Mouse (Mus musculus) spleen, postnatal 36 days (tissue): ENCODE measurements around the gene Eva1c.

Experiments
- DNase-seq, 2 experiments: peaks; one replicate each; pipeline ENCODE4 v3.0.0; 2022; ENCODE audit warnings: low spot score in 2 of 2, mixed read lengths in 1 of 2

Gene Eva1c

DNA sequence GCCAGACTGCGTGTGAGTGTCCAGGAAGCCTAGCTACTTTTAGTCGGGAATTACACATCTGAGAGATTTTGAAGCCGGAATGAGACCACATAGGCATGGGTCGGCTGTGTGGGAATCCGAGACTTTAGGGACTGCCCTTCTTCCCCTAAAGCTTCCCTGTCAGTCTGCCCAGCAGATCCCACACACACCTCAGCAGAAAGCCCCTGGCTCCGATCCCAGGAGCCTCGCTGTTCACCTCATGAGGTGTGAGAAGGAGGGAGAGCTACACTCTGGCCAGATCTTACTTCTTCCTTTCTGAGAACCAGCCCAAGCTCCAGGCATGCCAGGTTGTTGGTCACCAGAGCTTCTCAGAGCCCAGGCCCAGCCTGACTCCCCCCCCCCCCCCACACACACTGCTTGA lies 38.2 kb downstream of the Eva1c start:
- no peak for DNase-seq

- no peak for DNase-seq
Measured at GRCm38 (mm10) chr16:90865652-90866051, 39.1 kb downstream of the Eva1c start.

- no peak for DNase-seq
Measured at GRCm38 (mm10) chr16:90868129-90868528, 41.6 kb downstream of the Eva1c start.

DNA sequence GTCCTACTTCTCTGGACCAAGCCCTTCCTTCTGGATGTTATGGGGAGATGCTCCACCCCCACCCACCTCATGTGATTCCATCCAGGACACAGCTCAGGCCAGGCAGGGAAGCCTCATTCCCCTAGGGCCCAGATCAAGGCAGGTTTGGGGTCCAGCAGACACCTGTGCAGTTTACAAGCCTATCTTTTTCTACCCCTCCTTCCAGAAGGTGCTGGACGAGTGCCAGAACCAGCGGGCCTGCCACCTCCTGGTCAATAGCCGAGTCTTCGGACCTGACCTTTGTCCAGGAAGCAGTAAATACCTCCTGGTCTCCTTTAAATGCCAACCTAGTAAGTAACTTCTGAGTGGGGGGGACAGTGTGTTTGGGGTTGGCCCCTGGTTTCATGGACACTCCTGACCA lies 42.8 kb downstream of the Eva1c start:
- DNase-seq: no peak

GRCm38 (mm10) chr16:90872936-90873335 lies 46.4 kb downstream of the Eva1c start:
- DNase-seq: no peak

GRCm38 (mm10) chr16:90874536-90874935 lies 48.0 kb downstream of the Eva1c start:
- DNase-seq: no peak

GRCm38 (mm10) chr16:90878135-90878860 lies 51.8 kb downstream of the Eva1c start:
- no peak for DNase-seq

DNA sequence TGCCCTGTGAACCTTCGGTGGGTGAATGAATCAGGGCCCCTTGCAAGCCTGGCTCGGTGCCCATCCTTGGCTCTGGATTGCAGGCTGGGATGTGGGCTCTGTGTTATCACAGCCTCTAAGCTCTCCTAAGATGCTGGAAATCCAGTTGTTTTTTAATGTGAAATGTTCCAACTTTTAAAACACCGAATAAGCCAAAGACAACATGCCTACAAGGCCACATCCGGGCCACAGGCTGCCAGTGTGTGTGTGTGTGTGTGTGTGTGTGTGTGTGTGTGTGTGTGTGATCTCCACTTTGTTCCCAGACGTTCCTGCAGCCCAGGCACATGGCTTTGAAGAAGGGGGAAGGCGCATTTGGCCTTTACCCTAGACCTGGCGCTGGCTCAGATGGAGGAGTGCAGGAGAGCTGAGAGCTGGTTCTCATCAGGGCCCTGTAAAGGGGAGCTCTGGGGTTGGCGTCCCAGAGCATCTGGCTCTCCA lies 56.0 kb downstream of the Eva1c start:
- DNase-seq: no peak

GRCm38 (mm10) chr16:90885351-90885750 lies 58.8 kb downstream of the Eva1c start:
- no peak for DNase-seq

DNA sequence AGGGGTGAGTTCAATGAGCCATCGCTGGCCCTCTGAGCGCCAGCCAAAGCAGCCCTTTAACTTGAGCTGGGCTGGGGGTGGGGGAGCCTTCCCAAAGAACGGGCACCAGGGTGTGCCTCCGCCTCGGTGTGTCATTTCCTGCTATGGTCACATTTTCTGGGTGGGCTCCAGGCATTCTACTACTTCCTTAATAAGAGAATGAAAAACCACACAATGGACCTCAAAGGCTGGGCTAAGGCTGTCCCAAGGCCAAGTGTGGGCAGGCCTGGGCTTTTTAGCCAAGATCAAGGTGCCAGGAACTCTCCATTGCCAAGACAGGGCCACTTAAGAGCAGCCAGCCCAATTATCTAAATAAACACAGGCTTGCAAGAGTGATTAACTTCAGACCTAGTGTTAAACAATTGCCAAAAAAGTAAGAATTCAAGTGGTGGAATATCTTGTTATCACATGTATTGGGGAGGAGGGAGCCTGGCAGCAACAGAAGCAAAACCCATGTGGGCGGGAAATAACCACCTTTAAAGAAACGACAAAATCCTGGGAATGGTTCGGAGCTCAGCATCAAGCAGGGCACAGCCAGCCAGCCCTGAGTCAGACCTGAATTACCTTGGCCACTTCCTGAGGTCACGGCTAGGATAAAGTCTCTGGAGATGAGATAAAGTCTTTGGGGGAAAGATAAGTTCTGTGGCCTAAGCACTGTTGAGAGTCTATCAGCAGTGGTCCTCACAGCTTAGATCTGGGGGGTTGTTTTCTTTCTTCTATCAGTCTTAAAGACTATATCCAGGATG lies 59.5 kb downstream of the Eva1c start:
- peak in 1 of 2 experiments; percentile 8 for DNase-seq

- DNase-seq: no peak
Measured at GRCm38 (mm10) chr16:90890683-90891082, 64.2 kb downstream of the Eva1c start.

- DNase-seq: no peak
Measured at GRCm38 (mm10) chr16:90891601-90892000, 65.1 kb downstream of the Eva1c start.

- DNase-seq: no peak
Measured at GRCm38 (mm10) chr16:90892081-90892480, 65.6 kb downstream of the Eva1c start.

- DNase-seq: no peak
Measured at GRCm38 (mm10) chr16:90893019-90893418, 66.5 kb downstream of the Eva1c start.

DNA sequence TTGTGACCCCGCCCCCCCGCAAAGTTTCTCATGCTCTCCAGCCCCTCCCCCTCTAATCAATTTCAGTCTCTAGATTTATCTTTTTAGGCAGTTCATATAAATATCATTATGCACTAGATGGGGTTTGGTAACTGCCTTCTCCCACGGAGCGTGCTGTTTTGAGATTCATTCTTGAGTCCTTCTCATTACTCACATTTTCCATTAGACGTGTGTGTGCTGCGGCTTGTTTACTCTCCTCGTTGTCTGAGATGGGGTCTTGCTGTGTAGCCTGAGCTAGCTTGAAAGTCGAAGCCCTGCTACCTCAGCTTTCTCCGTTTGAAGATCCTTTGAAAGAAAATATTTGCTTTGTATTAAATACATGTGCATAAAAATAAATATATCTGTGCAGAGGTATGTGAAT lies 67.3 kb downstream of the Eva1c start:
- DNase-seq: no peak

- DNase-seq: no peak
Measured at GRCm38 (mm10) chr16:90897651-90898050, 71.1 kb downstream of the Eva1c start.

- no peak for DNase-seq
Measured at GRCm38 (mm10) chr16:90899498-90899897, 73.0 kb downstream of the Eva1c start.

GRCm38 (mm10) chr16:90901364-90901763 lies 74.8 kb downstream of the Eva1c start:
- DNase-seq: no peak

DNA sequence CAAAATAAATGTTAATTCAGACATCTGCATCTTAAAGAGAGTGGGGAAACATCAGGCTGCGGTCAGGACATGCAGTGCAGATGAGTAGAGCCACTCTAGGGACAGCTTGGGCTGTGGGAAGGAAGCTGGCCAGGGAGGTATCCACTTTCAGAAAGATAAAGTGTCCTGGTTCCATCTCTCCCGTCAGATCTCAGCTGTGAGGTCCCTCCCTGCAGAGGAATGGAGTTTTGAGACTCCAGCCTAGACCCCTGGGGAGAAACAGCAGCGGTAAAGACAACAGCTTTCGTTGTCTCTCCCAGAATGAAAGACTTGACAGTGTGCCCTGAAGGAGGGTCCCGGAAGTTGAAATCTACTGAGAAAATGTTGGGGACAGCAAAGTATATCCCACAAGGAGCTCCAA lies 76.8 kb downstream of the Eva1c start:
- no peak for DNase-seq

GRCm38 (mm10) chr16:90907250-90907649 lies 80.7 kb downstream of the Eva1c start:
- no peak for DNase-seq

DNA sequence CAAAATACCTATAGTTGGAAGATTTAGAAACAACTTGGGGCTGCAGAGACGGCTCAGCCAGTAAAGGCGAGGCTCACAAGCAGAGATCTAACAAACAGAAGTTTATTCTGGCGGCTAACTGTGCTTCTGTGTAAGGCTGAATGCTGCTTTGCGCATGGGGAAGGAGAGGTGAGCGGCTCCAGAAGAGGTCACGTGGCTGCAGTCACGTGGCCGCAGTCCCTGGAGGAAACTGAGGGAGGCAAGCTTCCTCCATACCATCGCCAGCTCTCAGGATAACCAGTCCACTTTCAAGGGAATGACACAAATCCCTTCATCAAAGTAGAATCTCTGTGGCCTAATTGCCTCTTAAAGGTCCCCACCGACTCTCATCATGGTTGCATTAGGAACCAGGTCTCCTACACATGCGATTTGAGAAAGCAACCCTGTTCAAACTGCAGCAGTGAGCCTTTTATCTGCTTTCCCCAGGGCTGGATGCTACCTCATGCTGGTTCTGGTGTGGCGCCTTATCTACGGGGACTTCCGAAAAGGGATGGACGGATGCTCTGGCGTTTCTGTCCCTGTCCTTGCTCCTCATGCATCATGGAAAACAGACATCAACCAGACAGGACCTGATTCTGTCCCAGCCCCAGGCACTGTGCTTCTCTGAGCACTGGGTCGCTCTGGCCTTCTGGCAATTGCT lies 84.5 kb downstream of the Eva1c start:
- DNase-seq: no peak

DNA sequence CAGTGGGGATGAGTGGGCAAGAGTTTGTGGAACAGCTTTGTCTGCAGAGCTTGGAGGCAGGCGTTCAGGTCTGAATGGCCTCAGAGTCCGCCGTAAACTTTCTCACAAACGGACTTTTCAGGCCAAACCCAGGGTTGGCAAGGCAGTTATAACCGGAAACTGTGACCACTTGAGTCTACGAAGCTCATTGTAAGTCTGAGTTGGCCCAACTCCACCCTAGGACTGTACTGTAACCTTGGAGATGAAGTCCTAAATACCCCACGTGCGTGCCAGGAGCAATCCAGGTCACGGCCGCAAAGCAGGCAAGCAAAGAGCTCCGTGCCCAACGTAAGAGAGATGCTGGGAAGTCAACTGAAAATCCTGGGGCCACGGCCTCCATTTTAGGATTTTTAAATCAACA lies 85.2 kb downstream of the Eva1c start:
- DNase-seq: no peak
